Comparison of ENCODE assay signal across 17 mouse cellular contexts in the genomic region with DNA sequence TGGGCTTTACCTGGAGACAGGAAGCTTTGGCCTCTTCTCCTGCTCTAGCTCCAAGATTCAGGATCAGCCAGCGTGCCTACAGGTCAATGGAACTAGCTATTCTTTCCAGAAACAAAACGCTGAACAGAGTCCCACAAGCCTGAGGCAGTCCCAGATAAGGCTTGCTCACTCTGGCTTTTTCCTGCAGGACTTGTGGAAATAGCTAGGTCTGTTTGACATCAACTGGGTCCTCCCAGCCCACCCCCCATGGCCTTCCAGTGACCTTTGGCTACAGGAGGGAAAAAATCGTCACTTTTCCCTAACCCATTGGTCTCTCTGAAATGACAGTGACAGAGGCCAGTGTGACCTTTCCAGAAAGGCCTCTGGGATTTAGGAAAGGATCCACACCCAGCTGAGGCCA.
DNase-seq lines count a peak whose midpoint lies in the region; ATAC-seq lines count a peak whose summit lies in the region.
"Had no signal": no experiment of that assay in that cellular context is flagged by ENCODE, and none has a peak within 500 bp of the region (broad histone marks: within the 10 kb centered on the region; RNA-seq: fewer than 3 reads in every experiment).

No protein-coding gene starts in this region.

- peaks cover 36% of the 10 kb centered on the region for H3K4me1 ChIP-seq in heart, embryonic 15.5 days (replicated peaks)
- H3K4me1 ChIP-seq in limb, embryonic 10.5 days: peaks cover 75% of the 10 kb centered on the region
- H3K4me1 ChIP-seq in intestine, embryonic 16.5 days (ENCODE audit: control insufficient read depth, insufficient read depth, low read length): peaks cover 16% of the 10 kb centered on the region

- peak overlapping the region; percentile 74 for H3K27ac ChIP-seq in heart, embryonic 15.5 days
- peak overlapping the region; percentile 76 for H3K27ac ChIP-seq in limb, embryonic 10.5 days
- no peak overlapping the region for H3K27ac ChIP-seq in intestine, embryonic 16.5 days (ENCODE audit: low read length)
- H3K27ac ChIP-seq: embryonic facial prominence, embryonic 15.5 days; hindbrain, embryonic 12.5 days; liver, embryonic 14.5 days; macrophage; midbrain, embryonic 13.5 days had no signal

- H3K4me3 ChIP-seq in heart, embryonic 15.5 days: no peak overlapping the region
- H3K4me3 ChIP-seq in limb, embryonic 10.5 days: no peak overlapping the region
- no peak overlapping the region for H3K4me3 ChIP-seq in intestine, embryonic 16.5 days (ENCODE audit: low read length)
- H3K4me3 ChIP-seq: embryonic facial prominence, embryonic 15.5 days; hindbrain, embryonic 12.5 days; midbrain, embryonic 13.5 days had no signal

- DNase-seq in heart, postnatal 25 days (ENCODE audit: low spot score): no peak
- DNase-seq in kidney, postnatal 10 days: peak; percentile 41
- no peak for DNase-seq in kidney, adult 8-10 months
- DNase-seq in heart, postnatal 10 days: peak; percentile 37 to 41
- DNase-seq in limb, embryonic 10.5 days (ENCODE audit: low spot score): no peak
- DNase-seq: adrenal gland, postnatal 36 days; cerebellum, adult 9-10 months; gastrocnemius, postnatal 14 days; right cerebral cortex, postnatal 25 days; thymus, postnatal 36 days had no signal

- WGBS in heart, embryonic 15.5 days: 22% methylated on average over 3 of the region's 3 CpGs
- 23% methylated on average over 3 of the region's 3 CpGs for WGBS in limb, embryonic 10.5 days
- WGBS in intestine, embryonic 16.5 days: 33% methylated on average over 3 of the region's 3 CpGs

- no peaks in the 10 kb centered on the region for H3K9me3 ChIP-seq in heart, embryonic 15.5 days (replicated peaks)
- no peaks in the 10 kb centered on the region for H3K9me3 ChIP-seq in limb, embryonic 10.5 days (replicated peaks)
- H3K9me3 ChIP-seq in intestine, embryonic 16.5 days (ENCODE audit: control insufficient read depth, low read length): no peaks in the 10 kb centered on the region
- H3K9me3 ChIP-seq: embryonic facial prominence, embryonic 15.5 days; hindbrain, embryonic 12.5 days; midbrain, embryonic 13.5 days had no signal

- ATAC-seq in heart, embryonic 15.5 days (replicated peaks; ENCODE audit: insufficient number of reproducible peaks, insufficient read depth, low FRiP score, low read depth): peak; percentile 47; the same call in 1 of the 2 replicates
- ATAC-seq in intestine, embryonic 16.5 days: no peak
- ATAC-seq: midbrain, embryonic 13.5 days had no signal

- H3K9ac ChIP-seq in heart, embryonic 15.5 days: peak overlapping the region; percentile 19
- no peak overlapping the region for H3K9ac ChIP-seq in intestine, embryonic 16.5 days (ENCODE audit: low read depth, low read length)
- H3K9ac ChIP-seq: embryonic facial prominence, embryonic 15.5 days; hindbrain, embryonic 12.5 days; liver, embryonic 14.5 days; midbrain, embryonic 13.5 days had no signal

- no peaks in the 10 kb centered on the region for H3K36me3 ChIP-seq in heart, embryonic 15.5 days
- no peaks in the 10 kb centered on the region for H3K36me3 ChIP-seq in limb, embryonic 10.5 days
- H3K36me3 ChIP-seq in intestine, embryonic 16.5 days (ENCODE audit: control insufficient read depth, insufficient read depth, low read length): no peaks in the 10 kb centered on the region
- H3K36me3 ChIP-seq: embryonic facial prominence, embryonic 15.5 days; hindbrain, embryonic 12.5 days; midbrain, embryonic 13.5 days had no signal

- peak overlapping the region; percentile 4; the same call in 1 of the 2 replicates for H3K4me2 ChIP-seq in heart, embryonic 15.5 days
- no peak overlapping the region for H3K4me2 ChIP-seq in intestine, embryonic 16.5 days (ENCODE audit: low read depth, low read length)
- H3K4me2 ChIP-seq: embryonic facial prominence, embryonic 15.5 days; hindbrain, embryonic 12.5 days; midbrain, embryonic 13.5 days had no signal

- intact Hi-C loops in heart, postnatal 25 days (cut with DNase I): no loop called here
- intact Hi-C loops in heart, postnatal 10 days (cut with DNase I): loop anchor here (5.0 kb wide), 1 partner anchor 198 kb away; a partner anchor contains a TSS

- 0 out of 2 replicates have a peak, but pooled peaks cover 4% of the 10 kb centered on the region for H3K27me3 ChIP-seq in heart, embryonic 15.5 days
- peaks cover 80% of the 10 kb centered on the region for H3K27me3 ChIP-seq in limb, embryonic 10.5 days (ENCODE audit: low read depth, poor library complexity, severe bottlenecking)
- H3K27me3 ChIP-seq in intestine, embryonic 16.5 days (replicated peaks; ENCODE audit: control insufficient read depth, insufficient read depth, low read length): 0 out of 2 replicates have a peak, but pooled peaks cover 3% of the 10 kb centered on the region
- H3K27me3 ChIP-seq: hindbrain, embryonic 12.5 days; midbrain, embryonic 13.5 days had no signal

Comparison
In these comparisons a context has a peak if more than half of its experiments do, and no peak if none do; other contexts are left out.
1. DNase-seq: peak in kidney, postnatal 10 days (single experiment) and heart, postnatal 10 days (2 of 2); none in heart, postnatal 25 days (single experiment), kidney, adult 8-10 months (0 of 2) and limb, embryonic 10.5 days (single experiment).